Mouse (Mus musculus) heart, postnatal 0 days (tissue): ENCODE results near the gene Agr2.

Experiments
- CTCF ChIP-seq: IDR thresholded peaks from 2 replicates; pipeline ENCODE4 v1.5.1; 2016; ENCODE audit warnings: antibody characterized with exemption, control low read depth, low read depth
- EP300 ChIP-seq: IDR thresholded peaks from 2 replicates; pipeline ENCODE4 v1.6.1; 2016; ENCODE audit warnings: antibody characterized with exemption, low read depth

- TF ChIP-seq CTCF (no peak), EP300 (no peak)
These were observed 34.5 kb downstream of the Agr2 start for GRCm38 (mm10) chr12:36027171-36027570.
